Mouse (Mus musculus) heart, adult 2 months (tissue): ENCODE results near the gene Hdac9. TPM values are rescaled to one million over a fixed set of nuclear protein-coding genes. Genes with fewer than 3 reads are reported as not detected.

Experiments
- DNase-seq, 2 experiments: peaks; one replicate each; pipeline ENCODE4 v3.0.0; 2021
- H3K27ac ChIP-seq: fragments of 200-600 bp; 2 replicates; pipeline ENCODE4 v1.8.1; 2022
- H3K27me3 ChIP-seq: fragments of 200-500 bp; 2 replicates; pipeline ENCODE4 v1.6.1; 2012; ENCODE audit warnings: mild to moderate bottlenecking, low read length, inconsistent platforms, mixed read lengths; ENCODE audit not compliant: control insufficient read depth, insufficient read depth
- H3K36me3 ChIP-seq: fragments of 200-500 bp; 2 replicates; pipeline ENCODE4 v1.6.1; 2012; ENCODE audit warnings: low read length, inconsistent platforms; ENCODE audit not compliant: control insufficient read depth, insufficient read depth
- H3K4me1 ChIP-seq: fragments of 200-500 bp; 2 replicates; pipeline ENCODE4 v1.6.1; 2011; ENCODE audit warnings: low read length; ENCODE audit not compliant: control insufficient read depth, insufficient read depth
- H3K4me3 ChIP-seq: fragments of 200-600 bp; 2 replicates; pipeline ENCODE4 v1.8.1; 2022
- H3K79me2 ChIP-seq: fragments of 200-500 bp; replicated peaks from 2 replicates; pipeline ENCODE4 v1.6.1; 2012; ENCODE audit warnings: mild to moderate bottlenecking, inconsistent platforms, low read length, moderate library complexity, mixed read lengths; ENCODE audit not compliant: control insufficient read depth, insufficient read depth
- H3K9ac ChIP-seq: fragments of 200-500 bp; 2 replicates; pipeline ENCODE4 v1.6.1; 2012; ENCODE audit warnings: low read depth, mild to moderate bottlenecking, control low read depth, inconsistent platforms, low read length, mixed read lengths
- CTCF ChIP-seq: fragments of 200-600 bp; IDR thresholded peaks from 2 replicates; pipeline ENCODE4 v1.8.1; 2022; ENCODE audit warnings: antibody characterized with exemption, mild to moderate bottlenecking, moderate library complexity
- EP300 ChIP-seq: fragments of 200-500 bp; IDR thresholded peaks from 2 replicates; pipeline ENCODE4 v1.6.1; 2011; ENCODE audit warnings: low read depth, low read length, control low read depth; ENCODE audit not compliant: insufficient read depth
- POLR2A ChIP-seq: fragments of 200-500 bp; IDR thresholded peaks from 2 replicates; pipeline ENCODE4 v1.6.1; 2011; ENCODE audit warnings: mild to moderate bottlenecking, low read depth, low read length, control low read depth; ENCODE audit not compliant: insufficient read depth
- WGBS: fragments of 180-500 bp; shearing (Covaris S2); methylation state at CpG from one replicate; pipeline ENCODE4 v1.1.7; 2018; 5-methylcytosine and 5-hydroxymethylcytosine counted together
- intact Hi-C: fragments of 180-260 bp; cut with DNase I; formaldehyde crosslinking; loops from one replicate; pipeline ENCODE4 v1.15.1; 2025
- polyA plus RNA-seq: library from polyadenylated mRNA; depleted of rRNA; stranded (reverse); fragments of >200 nt; gene quantifications from 2 replicates; pipeline ENCODE4 v1.2.3, GENCODE M21; 2012
- total RNA-seq, 2 experiments: library from RNA; stranded (reverse); gene quantifications; 2 replicates each; pipeline ENCODE4 v1.2.3; 2021

The Hdac9 gene
- total and polyA plus RNA-seq, 3 experiments, result 10.8 to 19.9 (median 18.8) TPM

- TF ChIP-seq POLR2A, result no peak
- TF ChIP-seq EP300, result no peak
- TF ChIP-seq CTCF, result no peak
- Histone ChIP-seq H3K79me2 (no peaks in the 10 kb centered on the region), H3K9ac (no peak overlapping the region), H3K27me3 (no peaks in the 10 kb centered on the region), H3K27ac (no peak overlapping the region), H3K4me1 (peaks cover 3% of the 10 kb centered on the region), H3K36me3 (no peaks in the 10 kb centered on the region), H3K4me3 (no peak overlapping the region)
- intact Hi-C loops, result no loop called here
- 72% methylated on average over 2 of the region's 2 CpGs for WGBS
- DNase-seq, result no peak
Measured at GRCm38 (mm10) chr12:34803721-34804120, 113.2 kb downstream of the Hdac9 start.

GRCm38 (mm10) chr12:34802308-34802707, 114.6 kb downstream of the Hdac9 start:
- H3K4me1 ChIP-seq, result peaks cover 3% of the 10 kb centered on the region
- no peak overlapping the region for H3K27ac ChIP-seq
- no peaks in the 10 kb centered on the region for H3K27me3 ChIP-seq
- intact Hi-C loops, result no loop called here
- H3K4me3 ChIP-seq, result no peak overlapping the region
- H3K79me2 ChIP-seq, result no peaks in the 10 kb centered on the region
- 80% methylated on average over 4 of the region's 4 CpGs for WGBS
- no peak overlapping the region for H3K9ac ChIP-seq
- no peak for DNase-seq
- no peak for TF ChIP-seq CTCF
- no peak for TF ChIP-seq POLR2A
- no peak for TF ChIP-seq EP300
- H3K36me3 ChIP-seq, result no peaks in the 10 kb centered on the region

GRCm38 (mm10) chr12:34801752-34802151, 115.1 kb downstream of the Hdac9 start:
- DNase-seq, result no peak
- Histone ChIP-seq H3K27ac (no peak overlapping the region), H3K36me3 (peaks cover 4% of the 10 kb centered on the region), H3K4me1 (peaks cover 3% of the 10 kb centered on the region), H3K27me3 (no peaks in the 10 kb centered on the region), H3K4me3 (no peak overlapping the region), H3K79me2 (no peaks in the 10 kb centered on the region), H3K9ac (no peak overlapping the region)
- TF ChIP-seq POLR2A (no peak), EP300 (no peak), CTCF (no peak)
- intact Hi-C loops, result no loop called here

- TF ChIP-seq POLR2A (no peak), EP300 (no peak), CTCF (no peak)
- WGBS, result 12% methylated on average over 2 of the region's 2 CpGs
- H3K27ac ChIP-seq, result peak overlapping the region; percentile 50
- no peak for DNase-seq
- no peaks in the 10 kb centered on the region for H3K79me2 ChIP-seq
- H3K36me3 ChIP-seq, result peaks cover 7% of the 10 kb centered on the region
- H3K27me3 ChIP-seq, result no peaks in the 10 kb centered on the region
- H3K9ac ChIP-seq, result peak overlapping the region; percentile 38; the same call in 1 of the 2 replicates
- intact Hi-C loops, result no loop called here
- peaks cover 1% of the 10 kb centered on the region for H3K4me1 ChIP-seq
- no peak overlapping the region for H3K4me3 ChIP-seq
Measured at GRCm38 (mm10) chr12:34797389-34797788, 119.5 kb downstream of the Hdac9 start.

GRCm38 (mm10) chr12:34795487-34795886, 121.4 kb downstream of the Hdac9 start:
- H3K27ac ChIP-seq, result no peak overlapping the region
- 39% methylated on average over 4 of the region's 4 CpGs for WGBS
- H3K4me1 ChIP-seq, result peaks cover 1% of the 10 kb centered on the region
- no peaks in the 10 kb centered on the region for H3K79me2 ChIP-seq
- TF ChIP-seq POLR2A, result no peak
- TF ChIP-seq EP300, result no peak
- TF ChIP-seq CTCF, result no peak
- H3K27me3 ChIP-seq, result no peaks in the 10 kb centered on the region
- intact Hi-C loops, result no loop called here
- H3K9ac ChIP-seq, result no peak overlapping the region
- no peak for DNase-seq
- H3K4me3 ChIP-seq, result no peak overlapping the region
- peaks cover 7% of the 10 kb centered on the region for H3K36me3 ChIP-seq

GRCm38 (mm10) chr12:34792113-34792452, 124.8 kb downstream of the Hdac9 start:
- H3K79me2 ChIP-seq, result no peaks in the 10 kb centered on the region
- no peak overlapping the region for H3K4me3 ChIP-seq
- intact Hi-C loops, result no loop called here
- H3K27ac ChIP-seq, result no peak overlapping the region
- DNase-seq, result no peak
- no peaks in the 10 kb centered on the region for H3K27me3 ChIP-seq
- no peak for TF ChIP-seq POLR2A
- 37% methylated on average over 3 of the region's 3 CpGs for WGBS
- peaks cover 5% of the 10 kb centered on the region for H3K36me3 ChIP-seq
- no peak overlapping the region for H3K9ac ChIP-seq
- no peaks in the 10 kb centered on the region; the same call in none of the 2 replicates for H3K4me1 ChIP-seq
